Mouse (Mus musculus) megakaryocyte, embryonic 14.5 days (primary cell): ENCODE measurements around the gene Hrasls5.

Source experiments
- FLI1 ChIP-seq: IDR thresholded peaks from 2 replicates; pipeline ENCODE4 v1.6.1; 2012; ENCODE audit warnings: low read length, inconsistent platforms, mixed read lengths
- GATA1 ChIP-seq: IDR thresholded peaks from 3 replicates; pipeline ENCODE4 v1.6.1; 2012; ENCODE audit warnings: mixed read lengths, low read length, inconsistent platforms, borderline replicate concordance

- TF ChIP-seq GATA1 (no peak), FLI1 (no peak)
These were observed 13.9 kb upstream of the Hrasls5 start for GRCm38 (mm10) chr19:7598481-7598880.
